Mouse (Mus musculus) intestine, postnatal 0 days (tissue): Measurements from ENCODE around the gene Gm11444. TPM values are rescaled to one million over a fixed set of nuclear protein-coding genes. Genes with fewer than 3 reads are reported as not detected.
A peak's percentile ranks its signal among the peaks of the same experiment; 100 is the strongest.

ENCODE experiments used
- ATAC-seq: fragments of 200-750 bp; cut with Nextera tagmentation; 2 replicates; pipeline ENCODE4 v1.8.0; 2017; ENCODE audit warnings: mild to moderate bottlenecking, moderate TSS enrichment, moderate library complexity
- H3K27ac ChIP-seq: fragments of 300-500 bp; sonication (generic); 2 replicates; pipeline ENCODE4 v1.5.1; 2014; ENCODE audit warnings: mild to moderate bottlenecking, low read depth, low read length, moderate library complexity
- H3K27me3 ChIP-seq: fragments of 300-500 bp; sonication (generic); replicated peaks from 2 replicates; pipeline ENCODE4 v1.6.1; 2014; ENCODE audit warnings: low read length, mixed read lengths; ENCODE audit not compliant: control insufficient read depth, insufficient read depth
- H3K36me3 ChIP-seq: fragments of 300-500 bp; sonication (generic); 2 replicates; pipeline ENCODE4 v1.6.1; 2014; ENCODE audit warnings: mild to moderate bottlenecking, moderate library complexity; ENCODE audit not compliant: control insufficient read depth, insufficient read depth
- H3K4me1 ChIP-seq: fragments of 300-500 bp; sonication (generic); replicated peaks from 2 replicates; pipeline ENCODE4 v1.6.1; 2014; ENCODE audit warnings: antibody characterized with exemption, low read length, mixed read lengths; ENCODE audit not compliant: control insufficient read depth, insufficient read depth
- H3K4me2 ChIP-seq: fragments of 300-500 bp; sonication (generic); replicated peaks from 2 replicates; pipeline ENCODE4 v1.6.1; 2014; ENCODE audit warnings: low read depth, mild to moderate bottlenecking, moderate library complexity
- H3K4me3 ChIP-seq: fragments of 300-500 bp; sonication (generic); 2 replicates; pipeline ENCODE4 v1.5.1; 2014; ENCODE audit warnings: low read depth, low read length
- H3K9ac ChIP-seq: fragments of 300-500 bp; sonication (generic); 2 replicates; pipeline ENCODE4 v1.6.1; 2014; ENCODE audit warnings: mild to moderate bottlenecking, low read depth, low read length
- H3K9me3 ChIP-seq: fragments of 300-500 bp; sonication (generic); 2 replicates; pipeline ENCODE4 v1.6.1; 2016; ENCODE audit warnings: mixed run types; ENCODE audit not compliant: control insufficient read depth
- CTCF ChIP-seq: sonication (generic); IDR thresholded peaks from 2 replicates; pipeline ENCODE4 v1.5.1; 2016; ENCODE audit warnings: low read depth, mild to moderate bottlenecking, control low read depth, antibody characterized with exemption, moderate library complexity
- WGBS: fragments of 180-500 bp; shearing (Covaris S2); extraction: QIAGEN DNeasy Blood & Tissue Kit; methylation state at CpG from one replicate; pipeline ENCODE4 v1.1.7; 2014; 5-methylcytosine and 5-hydroxymethylcytosine counted together
- polyA plus RNA-seq: library from polyadenylated mRNA; unstranded; fragments of >200 nt; fragmentation: Nextera tagmentation; extraction: Ambion mirVana; gene quantifications from 2 replicates; pipeline ENCODE4 v1.2.1, GENCODE M21; 2015

Gene Gm11444
- polyA plus RNA-seq, 1 experiment from 2014 or later = not detected

DNA sequence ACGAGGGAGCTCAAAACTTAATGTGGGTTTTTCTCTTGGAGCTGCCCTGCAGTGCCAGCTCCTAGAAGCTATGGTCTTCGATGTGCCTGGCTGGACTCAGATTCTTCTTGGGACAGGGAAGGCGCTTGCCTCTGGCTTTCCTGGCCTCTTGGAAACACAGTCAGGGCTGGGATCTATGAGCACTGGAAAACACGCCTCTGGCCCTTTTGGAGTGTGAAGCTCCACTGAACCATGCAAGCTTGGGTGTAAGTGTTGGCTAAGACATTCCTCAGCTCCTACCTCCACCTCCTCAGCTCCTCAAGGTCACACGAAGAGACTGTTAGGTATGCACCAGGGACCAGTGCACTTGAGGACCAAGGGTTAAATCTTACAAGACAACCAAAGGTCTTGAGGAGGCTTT, 5.2 kb downstream of the Gm11444 start:
- Histone ChIP-seq H3K9me3 (no peaks in the 10 kb centered on the region), H3K4me3 (peak overlapping the region; percentile 54; the same call in 1 of the 2 replicates), H3K36me3 (no peaks in the 10 kb centered on the region), H3K9ac (no peak overlapping the region), H3K4me2 (peak overlapping the region; percentile 91; the same call in 1 of the 2 replicates), H3K27ac (no peak overlapping the region), H3K27me3 (peaks cover 42% of the 10 kb centered on the region), H3K4me1 (peaks cover 8% of the 10 kb centered on the region)
- WGBS = 42% methylated on average over 5 of the region's 5 CpGs
- no peak for TF ChIP-seq CTCF
- ATAC-seq = no peak

DNA sequence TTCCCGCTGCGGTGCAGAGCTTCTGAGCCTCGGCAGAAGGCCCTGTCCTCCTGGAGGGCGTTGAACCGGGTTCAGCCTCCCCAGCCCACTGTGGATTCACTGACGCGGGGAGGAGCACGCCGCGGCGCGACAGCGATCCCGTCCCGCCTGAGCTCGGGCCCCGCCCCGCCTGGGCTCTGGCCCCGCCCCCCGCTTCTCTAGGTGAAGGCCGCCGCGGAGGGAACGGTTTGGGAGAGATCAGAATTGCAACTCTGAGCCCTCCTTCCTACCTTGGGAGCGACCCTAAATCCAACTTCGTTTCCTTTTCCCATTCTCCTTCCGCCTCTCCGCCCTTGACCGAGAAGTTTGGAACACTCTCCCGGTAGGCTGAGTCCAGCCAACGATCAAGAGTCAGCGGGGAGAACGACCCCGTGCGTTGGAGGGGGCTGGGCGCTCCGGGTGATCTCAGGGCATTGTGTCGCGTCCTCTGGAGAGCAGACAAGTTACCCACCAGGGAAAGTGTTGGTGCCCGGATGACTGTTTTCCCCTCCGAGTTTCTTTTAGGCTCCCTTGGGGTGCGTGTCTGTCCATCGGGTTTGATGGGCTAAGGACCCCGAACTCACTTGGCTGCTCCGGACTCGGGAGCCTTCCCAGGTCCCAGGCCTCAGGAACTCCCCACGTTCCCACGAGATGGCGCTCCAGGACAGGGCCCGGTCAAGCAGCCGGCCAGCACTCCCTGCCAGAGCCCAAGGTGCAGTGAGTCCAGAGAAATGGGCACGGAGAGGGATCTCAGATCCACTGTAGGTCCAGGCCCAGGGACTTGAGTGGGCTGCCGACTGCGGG, 5.8 kb downstream of the Gm11444 start:
- Histone ChIP-seq H3K4me3 (peak overlapping the region; percentile 54), H3K4me1 (peaks cover 8% of the 10 kb centered on the region), H3K27ac (no peak overlapping the region), H3K9me3 (no peaks in the 10 kb centered on the region), H3K27me3 (peaks cover 46% of the 10 kb centered on the region), H3K36me3 (no peaks in the 10 kb centered on the region), H3K9ac (peak overlapping the region; percentile 56), H3K4me2 (peak overlapping the region; percentile 91)
- peak; percentile 98 for TF ChIP-seq CTCF
- ATAC-seq = peak; percentile 52
- 1% methylated on average over 54 of the region's 54 CpGs for WGBS

- Histone ChIP-seq H3K9me3 (no peaks in the 10 kb centered on the region), H3K9ac (0 out of 2 replicates have a peak overlapping the region, but pooled peaks have one; percentile 56), H3K4me1 (peaks cover 8% of the 10 kb centered on the region), H3K27me3 (peaks cover 55% of the 10 kb centered on the region), H3K27ac (no peak overlapping the region), H3K4me2 (peak overlapping the region; percentile 91), H3K36me3 (peaks cover under 1% of the 10 kb centered on the region; the same call in 1 of the 2 replicates), H3K4me3 (peak overlapping the region; percentile 54)
- peak; percentile 93 for TF ChIP-seq CTCF
- peak; percentile 56 for ATAC-seq
- WGBS = 0% methylated on average over 18 of the region's 18 CpGs
These were observed 6.8 kb downstream of the Gm11444 start for GRCm38 (mm10) chr11:85843347-85843692.

GRCm38 (mm10) chr11:85842596-85843346, 7.4 kb downstream of the Gm11444 start:
- H3K27me3 ChIP-seq = peaks cover 61% of the 10 kb centered on the region
- ATAC-seq = peak; percentile 14; the same call in 1 of the 2 replicates
- no peak for TF ChIP-seq CTCF
- peak overlapping the region; percentile 91 for H3K4me2 ChIP-seq
- 12% methylated on average over 24 of the region's 24 CpGs for WGBS
- H3K9me3 ChIP-seq = no peaks in the 10 kb centered on the region
- H3K27ac ChIP-seq = no peak overlapping the region
- H3K4me3 ChIP-seq = peak overlapping the region; percentile 54
- 0 out of 2 replicates have a peak overlapping the region, but pooled peaks have one; percentile 1 for H3K9ac ChIP-seq
- H3K4me1 ChIP-seq = peaks cover 9% of the 10 kb centered on the region
- H3K36me3 ChIP-seq = peaks cover 6% of the 10 kb centered on the region; the same call in 1 of the 2 replicates

DNA sequence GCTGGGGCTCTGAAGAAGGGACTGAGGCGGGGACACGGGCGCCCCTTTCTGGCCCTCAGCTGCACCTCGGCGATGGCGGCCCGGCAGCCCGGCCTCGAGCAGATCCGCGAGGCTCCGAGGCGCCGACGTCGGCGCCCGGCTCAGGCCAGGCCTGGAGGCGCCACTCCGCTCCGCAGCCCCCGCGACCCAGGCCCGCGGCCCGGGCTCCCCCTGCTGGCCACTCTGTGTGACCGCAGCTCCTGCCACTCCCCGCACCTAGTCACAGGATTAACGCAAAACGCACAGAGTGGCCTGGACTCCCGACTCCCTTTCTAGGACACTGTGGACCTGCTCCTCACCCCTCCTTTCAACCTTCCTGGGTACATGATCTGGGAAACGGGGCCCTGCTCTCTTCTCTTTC, 8.2 kb downstream of the Gm11444 start:
- Histone ChIP-seq H3K4me2 (peak overlapping the region; percentile 91), H3K9ac (no peak overlapping the region), H3K36me3 (peaks cover 6% of the 10 kb centered on the region; the same call in 1 of the 2 replicates), H3K27ac (no peak overlapping the region), H3K27me3 (peaks cover 69% of the 10 kb centered on the region), H3K4me1 (peaks cover 10% of the 10 kb centered on the region), H3K4me3 (peak overlapping the region; percentile 33), H3K9me3 (no peaks in the 10 kb centered on the region)
- no peak for ATAC-seq
- WGBS = 1% methylated on average over 32 of the region's 32 CpGs
- TF ChIP-seq CTCF = peak; percentile 85

DNA sequence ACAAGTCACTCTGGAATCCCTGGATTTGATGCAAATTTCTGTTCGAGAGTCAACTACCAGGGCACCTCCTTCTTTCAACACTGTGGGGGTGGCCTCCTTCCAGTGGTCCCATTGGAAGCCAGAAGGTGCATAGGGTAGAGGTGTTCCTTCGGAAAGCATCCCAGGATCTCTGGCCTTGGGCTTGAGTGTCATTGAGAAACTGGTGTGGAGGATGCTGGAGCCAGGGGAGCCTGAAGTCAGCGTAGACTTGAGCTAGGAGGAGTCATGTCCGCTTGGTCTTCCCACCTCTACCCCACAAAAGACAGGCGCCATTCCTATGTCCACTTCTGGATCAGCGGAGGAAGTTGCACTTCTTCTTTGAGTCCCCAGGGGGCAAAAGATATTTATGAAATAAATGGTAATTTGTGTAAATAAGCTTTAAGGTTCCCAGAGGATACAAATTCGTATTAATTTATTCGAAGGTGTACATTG, 8.9 kb downstream of the Gm11444 start:
- H3K4me1 ChIP-seq = peaks cover 10% of the 10 kb centered on the region
- no peaks in the 10 kb centered on the region for H3K9me3 ChIP-seq
- H3K4me2 ChIP-seq = peak overlapping the region; percentile 91; the same call in 1 of the 2 replicates
- peaks cover 76% of the 10 kb centered on the region for H3K27me3 ChIP-seq
- peak overlapping the region; percentile 33; the same call in 1 of the 2 replicates for H3K4me3 ChIP-seq
- TF ChIP-seq CTCF = no peak; the same call in 1 of the 2 replicates
- H3K27ac ChIP-seq = no peak overlapping the region
- no peak for ATAC-seq
- 0 out of 2 replicates have a peak overlapping the region, but pooled peaks have one; percentile 4 for H3K9ac ChIP-seq
- WGBS = 46% methylated on average over 8 of the region's 8 CpGs
- peaks cover 6% of the 10 kb centered on the region; the same call in 1 of the 2 replicates for H3K36me3 ChIP-seq
